Mouse (Mus musculus) testis, adult 2 months (tissue): ENCODE data around the gene Prnd. TPM values are rescaled to one million over a fixed set of nuclear protein-coding genes. Genes with fewer than 3 reads are reported as not detected.

Experiments
- H3K27ac ChIP-seq: fragments of 200-500 bp; 2 replicates; pipeline ENCODE4 v1.5.1; 2012; ENCODE audit warnings: low read depth, low read length; ENCODE audit not compliant: control insufficient read depth, insufficient read depth
- H3K27me3 ChIP-seq: fragments of 200-500 bp; 2 replicates; pipeline ENCODE4 v1.6.1; 2012; ENCODE audit warnings: mild to moderate bottlenecking, low read length, moderate library complexity; ENCODE audit not compliant: control insufficient read depth, insufficient read depth
- H3K36me3 ChIP-seq: fragments of 200-500 bp; 2 replicates; pipeline ENCODE4 v1.6.1; 2012; ENCODE audit warnings: mild to moderate bottlenecking, low read length; ENCODE audit not compliant: control insufficient read depth, insufficient read depth
- H3K4me1 ChIP-seq: fragments of 200-500 bp; 2 replicates; pipeline ENCODE4 v1.6.1; 2012; ENCODE audit warnings: low read length; ENCODE audit not compliant: control insufficient read depth, insufficient read depth
- H3K4me3 ChIP-seq: fragments of 200-500 bp; 2 replicates; pipeline ENCODE4 v1.5.1; 2012; ENCODE audit warnings: low read depth, mild to moderate bottlenecking, low read length, moderate library complexity, mixed read lengths; ENCODE audit not compliant: control insufficient read depth
- CTCF ChIP-seq: fragments of 200-500 bp; IDR thresholded peaks from 2 replicates; pipeline ENCODE4 v1.5.1; 2012; ENCODE audit warnings: low read depth, mild to moderate bottlenecking, inconsistent platforms, low read length, moderate library complexity; ENCODE audit not compliant: control insufficient read depth, insufficient read depth, insufficient replicate concordance
- POLR2A ChIP-seq: fragments of 200-500 bp; IDR thresholded peaks from 2 replicates; pipeline ENCODE4 v1.6.1; 2012; ENCODE audit warnings: low read depth, mild to moderate bottlenecking, inconsistent platforms, low read length, moderate library complexity; ENCODE audit not compliant: control insufficient read depth
- polyA plus RNA-seq: library from polyadenylated mRNA; depleted of rRNA; stranded (reverse); fragments of >200 nt; gene quantifications from 2 replicates; pipeline ENCODE4 v1.2.3, GENCODE M21; 2012; rRNA removed

Gene Prnd
- 57.2 and 107 TPM in 2 replicates for polyA plus RNA-seq

GRCm38 (mm10) chr2:131950598-131951095 lies at the start of gene Prnd:
Gene Prnd (plus strand): TSS chr2:131950861.
- Histone ChIP-seq H3K4me3 (no peak within 1 kb of the TSS), H3K4me1 (peaks cover 15% of the 10 kb centered on the region), H3K27me3 (no peaks in the 10 kb centered on the region), H3K27ac (no peak within 1 kb of the TSS), H3K36me3 (no peaks in the 10 kb centered on the region)
- no peak for TF ChIP-seq CTCF
- no peak; the same call in 1 of the 2 replicates for TF ChIP-seq POLR2A

- H3K36me3 ChIP-seq = no peaks in the 10 kb centered on the region
- no peaks in the 10 kb centered on the region for H3K27me3 ChIP-seq
- H3K4me1 ChIP-seq = no peaks in the 10 kb centered on the region
- H3K4me3 ChIP-seq = no peak overlapping the region
- no peak overlapping the region for H3K27ac ChIP-seq
- no peak for TF ChIP-seq POLR2A
Observed at GRCm38 (mm10) chr2:131902423-131902822, 48.2 kb upstream of the Prnd start.

- H3K4me1 ChIP-seq = no peaks in the 10 kb centered on the region
- H3K27ac ChIP-seq = no peak overlapping the region
- H3K27me3 ChIP-seq = no peaks in the 10 kb centered on the region
- no peaks in the 10 kb centered on the region for H3K36me3 ChIP-seq
- no peak overlapping the region for H3K4me3 ChIP-seq
- TF ChIP-seq CTCF = no peak
- TF ChIP-seq POLR2A = no peak
Observed at GRCm38 (mm10) chr2:131902867-131903266, 47.8 kb upstream of the Prnd start.

- H3K4me1 ChIP-seq = no peaks in the 10 kb centered on the region; the same call in 1 of the 2 replicates
- TF ChIP-seq CTCF (no peak), POLR2A (no peak)
- H3K36me3 ChIP-seq = no peaks in the 10 kb centered on the region
- H3K27ac ChIP-seq = no peak overlapping the region
- H3K4me3 ChIP-seq = no peak overlapping the region
- no peaks in the 10 kb centered on the region for H3K27me3 ChIP-seq
Observed at GRCm38 (mm10) chr2:131905025-131905424, 45.6 kb upstream of the Prnd start.

- Histone ChIP-seq H3K4me3 (no peak overlapping the region), H3K36me3 (no peaks in the 10 kb centered on the region), H3K27ac (no peak overlapping the region), H3K4me1 (no peaks in the 10 kb centered on the region; the same call in 1 of the 2 replicates), H3K27me3 (no peaks in the 10 kb centered on the region)
- TF ChIP-seq CTCF (no peak), POLR2A (no peak)
Observed at GRCm38 (mm10) chr2:131905776-131906175, 44.9 kb upstream of the Prnd start.

GRCm38 (mm10) chr2:131906266-131906665 lies 44.4 kb upstream of the Prnd start:
- H3K36me3 ChIP-seq = no peaks in the 10 kb centered on the region
- H3K4me1 ChIP-seq = no peaks in the 10 kb centered on the region; the same call in 1 of the 2 replicates
- no peaks in the 10 kb centered on the region for H3K27me3 ChIP-seq
- H3K27ac ChIP-seq = no peak overlapping the region
- TF ChIP-seq POLR2A = no peak
- TF ChIP-seq CTCF = no peak
- no peak overlapping the region for H3K4me3 ChIP-seq

GRCm38 (mm10) chr2:131906846-131907245 lies 43.8 kb upstream of the Prnd start:
- H3K36me3 ChIP-seq = no peaks in the 10 kb centered on the region
- no peaks in the 10 kb centered on the region for H3K27me3 ChIP-seq
- H3K4me3 ChIP-seq = no peak overlapping the region
- H3K4me1 ChIP-seq = no peaks in the 10 kb centered on the region; the same call in 1 of the 2 replicates
- TF ChIP-seq CTCF (no peak), POLR2A (no peak)
- H3K27ac ChIP-seq = no peak overlapping the region

GRCm38 (mm10) chr2:131907311-131907710 lies 43.4 kb upstream of the Prnd start:
- H3K4me1 ChIP-seq = no peaks in the 10 kb centered on the region; the same call in 1 of the 2 replicates
- TF ChIP-seq CTCF = no peak
- no peak for TF ChIP-seq POLR2A
- H3K4me3 ChIP-seq = no peak overlapping the region
- no peak overlapping the region for H3K27ac ChIP-seq
- H3K36me3 ChIP-seq = no peaks in the 10 kb centered on the region
- H3K27me3 ChIP-seq = no peaks in the 10 kb centered on the region

GRCm38 (mm10) chr2:131908351-131908861 lies 42.3 kb upstream of the Prnd start:
- Histone ChIP-seq H3K27ac (no peak overlapping the region), H3K36me3 (no peaks in the 10 kb centered on the region), H3K4me1 (no peaks in the 10 kb centered on the region; the same call in 1 of the 2 replicates), H3K27me3 (no peaks in the 10 kb centered on the region), H3K4me3 (no peak overlapping the region)
- TF ChIP-seq POLR2A (no peak), CTCF (no peak)
